Mouse (Mus musculus) lung, embryonic 15.5 days (tissue): ENCODE results near the gene Plcd1. TPM values are rescaled to one million over a fixed set of nuclear protein-coding genes. Genes with fewer than 3 reads are reported as not detected.

Experiments used
- ATAC-seq: fragments of 200-750 bp; cut with Nextera tagmentation; 2 replicates; pipeline ENCODE4 v1.8.0; 2017; ENCODE audit warnings: moderate number of reproducible peaks, borderline replicate concordance; ENCODE audit not compliant: low FRiP score, low TSS enrichment; ENCODE audit errors: extremely low read depth
- H3K27ac ChIP-seq: fragments of 300-500 bp; sonication (generic); 2 replicates; pipeline ENCODE4 v1.5.1; 2015; ENCODE audit warnings: moderate library complexity, mild to moderate bottlenecking, inconsistent platforms
- H3K27me3 ChIP-seq: fragments of 300-500 bp; sonication (generic); 2 replicates; pipeline ENCODE4 v1.6.1; 2015; ENCODE audit warnings: inconsistent platforms
- H3K36me3 ChIP-seq: fragments of 300-500 bp; sonication (generic); 2 replicates; pipeline ENCODE4 v1.6.1; 2015; ENCODE audit warnings: inconsistent platforms
- H3K4me1 ChIP-seq: fragments of 300-500 bp; sonication (generic); 2 replicates; pipeline ENCODE4 v1.6.1; 2015; ENCODE audit warnings: inconsistent platforms
- H3K4me2 ChIP-seq: fragments of 300-500 bp; sonication (generic); 2 replicates; pipeline ENCODE4 v1.6.1; 2015; ENCODE audit warnings: inconsistent platforms, mild to moderate bottlenecking, moderate library complexity
- H3K4me3 ChIP-seq: fragments of 300-500 bp; sonication (generic); 2 replicates; pipeline ENCODE4 v1.5.1; 2015; ENCODE audit warnings: mild to moderate bottlenecking, inconsistent platforms
- H3K9ac ChIP-seq: fragments of 300-500 bp; sonication (generic); 2 replicates; pipeline ENCODE4 v1.6.1; 2015; ENCODE audit warnings: inconsistent platforms
- H3K9me3 ChIP-seq: fragments of 300-500 bp; sonication (generic); 2 replicates; pipeline ENCODE4 v1.6.1; 2016; ENCODE audit warnings: inconsistent platforms
- WGBS: fragments of 180-500 bp; shearing (Covaris S2); methylation state at CpG from one replicate; pipeline ENCODE4 v1.1.7; 2015; 5-methylcytosine and 5-hydroxymethylcytosine counted together
- microRNA-seq: library from miRNA; unstranded; fragments of <30 nt; microRNA quantifications from one replicate; pipeline ENCODE4, GENCODE M21; 2016
- polyA plus RNA-seq: library from polyadenylated mRNA; unstranded; fragments of >200 nt; fragmentation: Nextera tagmentation; extraction: Ambion mirVana; gene quantifications from 2 replicates; pipeline ENCODE4 v1.2.1, GENCODE M21; 2015

The Plcd1 gene
- polyA plus RNA-seq, 1 experiment from 2014 or later, result 17.7 TPM

GRCm38 (mm10) chr9:119028226-119029195, 64.8 kb downstream of the Plcd1 start:
- peaks cover 10% of the 10 kb centered on the region; the same call in 1 of the 2 replicates for H3K36me3 ChIP-seq
- no peaks in the 10 kb centered on the region for H3K9me3 ChIP-seq
- H3K4me1 ChIP-seq, result peaks cover 35% of the 10 kb centered on the region
- ATAC-seq, result no peak
- no peaks in the 10 kb centered on the region for H3K27me3 ChIP-seq
- no peak overlapping the region for H3K4me2 ChIP-seq
- H3K4me3 ChIP-seq, result no peak overlapping the region
- H3K9ac ChIP-seq, result no peak overlapping the region
- no peak overlapping the region for H3K27ac ChIP-seq
- WGBS, result 93% methylated on average over 27 of the region's 27 CpGs

DNA sequence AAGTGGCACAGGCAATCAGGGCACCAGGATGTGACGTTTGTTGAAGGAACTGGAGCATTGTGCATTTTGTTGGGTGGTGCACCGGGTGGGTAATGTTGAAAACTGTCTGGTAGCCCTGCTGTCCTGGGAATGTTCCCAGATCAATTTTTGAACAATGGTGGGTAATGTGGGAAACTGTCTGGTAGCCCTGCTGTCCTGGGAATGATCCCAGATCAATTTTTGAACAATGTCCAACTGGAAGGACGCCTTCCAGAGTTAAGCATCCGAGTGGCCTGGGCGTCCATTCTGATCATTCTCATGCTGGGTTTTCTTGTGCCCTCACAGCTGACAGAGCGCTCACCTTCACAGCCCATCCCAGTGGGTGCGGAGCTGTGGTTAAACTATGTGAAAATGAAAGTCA, 66.0 kb downstream of the Plcd1 start:
- ATAC-seq, result no peak
- peaks cover 6% of the 10 kb centered on the region; the same call in 1 of the 2 replicates for H3K36me3 ChIP-seq
- no peaks in the 10 kb centered on the region for H3K27me3 ChIP-seq
- no peak overlapping the region for H3K9ac ChIP-seq
- H3K9me3 ChIP-seq, result no peaks in the 10 kb centered on the region
- H3K4me3 ChIP-seq, result no peak overlapping the region
- no peak overlapping the region for H3K4me2 ChIP-seq
- H3K27ac ChIP-seq, result no peak overlapping the region
- 80% methylated on average over 7 of the region's 7 CpGs for WGBS
- peaks cover 28% of the 10 kb centered on the region for H3K4me1 ChIP-seq

DNA sequence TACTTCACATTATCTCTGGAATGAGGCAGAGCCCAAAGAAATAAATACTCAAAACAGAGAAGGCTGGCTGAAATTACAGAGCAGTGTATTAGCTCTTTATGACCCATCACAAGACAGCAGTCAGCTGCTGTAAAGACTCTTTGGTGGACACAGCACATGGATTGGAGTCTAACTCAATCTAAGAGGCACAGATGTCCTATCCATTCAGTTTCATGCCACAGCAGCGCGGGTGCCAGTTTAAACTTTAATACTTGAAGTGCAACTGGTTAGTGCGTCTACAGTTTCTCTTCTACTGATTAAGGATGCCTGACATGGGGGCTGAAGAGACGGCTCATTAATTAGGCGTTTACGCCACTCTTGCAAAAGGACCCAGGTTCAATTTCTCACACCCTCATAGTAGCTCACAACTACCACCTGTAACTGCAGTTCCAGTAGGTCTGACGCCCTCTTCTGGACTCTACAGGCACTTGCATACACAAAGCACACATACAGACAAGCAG, 67.4 kb downstream of the Plcd1 start:
- 0 out of 2 replicates have a peak, but pooled peaks have one; percentile 56 for ATAC-seq
- peaks cover 22% of the 10 kb centered on the region for H3K4me1 ChIP-seq
- no peak overlapping the region for H3K9ac ChIP-seq
- H3K36me3 ChIP-seq, result 0 out of 2 replicates have a peak, but pooled peaks cover 6% of the 10 kb centered on the region
- no peak overlapping the region for H3K27ac ChIP-seq
- no peaks in the 10 kb centered on the region for H3K27me3 ChIP-seq
- no peaks in the 10 kb centered on the region for H3K9me3 ChIP-seq
- no peak overlapping the region for H3K4me3 ChIP-seq
- WGBS, result 82% methylated on average over 7 of the region's 7 CpGs
- H3K4me2 ChIP-seq, result no peak overlapping the region

GRCm38 (mm10) chr9:119025263-119025662, 68.0 kb downstream of the Plcd1 start:
- H3K36me3 ChIP-seq, result 0 out of 2 replicates have a peak, but pooled peaks cover 6% of the 10 kb centered on the region
- H3K27me3 ChIP-seq, result no peaks in the 10 kb centered on the region
- ATAC-seq, result no peak
- peaks cover 22% of the 10 kb centered on the region for H3K4me1 ChIP-seq
- H3K9ac ChIP-seq, result no peak overlapping the region
- peak overlapping the region; percentile 66 for H3K27ac ChIP-seq
- 63% methylated on average over 6 of the region's 6 CpGs for WGBS
- H3K4me3 ChIP-seq, result no peak overlapping the region
- H3K4me2 ChIP-seq, result no peak overlapping the region
- H3K9me3 ChIP-seq, result no peaks in the 10 kb centered on the region

DNA sequence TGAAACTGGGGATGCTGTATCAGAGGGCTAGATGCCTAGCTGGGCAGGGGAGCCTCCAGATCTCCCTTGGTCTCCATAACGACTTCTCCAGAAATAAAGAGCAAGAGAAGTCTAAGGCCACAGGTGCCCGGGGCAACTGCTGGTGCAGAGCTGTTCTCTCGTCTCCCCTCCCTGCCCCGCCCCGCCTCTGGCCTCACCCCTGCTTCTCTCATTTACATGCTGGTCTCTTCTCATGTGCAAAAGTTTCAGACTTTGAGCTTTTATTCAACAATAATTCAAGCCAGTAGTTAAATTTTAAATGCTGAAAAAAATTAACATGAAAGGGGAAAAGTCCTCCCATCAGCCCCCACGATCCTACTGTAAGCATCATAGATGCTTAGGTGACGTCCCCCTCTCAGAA, 71.6 kb downstream of the Plcd1 start:
- no peaks in the 10 kb centered on the region for H3K27me3 ChIP-seq
- WGBS, result 76% methylated on average over 7 of the region's 7 CpGs
- H3K9me3 ChIP-seq, result no peaks in the 10 kb centered on the region
- H3K4me3 ChIP-seq, result no peak overlapping the region
- ATAC-seq, result no peak
- no peak overlapping the region for H3K27ac ChIP-seq
- no peak overlapping the region for H3K9ac ChIP-seq
- no peak overlapping the region for H3K4me2 ChIP-seq
- peaks cover 16% of the 10 kb centered on the region for H3K4me1 ChIP-seq
- peaks cover 9% of the 10 kb centered on the region for H3K36me3 ChIP-seq

Small RNA genes within 50 kb of the gene (microRNA-seq; reads per million reads assigned to microRNA genes)
- 12.0 reads per million, percentile 31 among the genes with 10 or more reads in this experiment for gene Mir26a-1

Other genes with a start within 250 kb of the Plcd1 start
- gene Ctdspl, start 167.0 kb downstream of the Plcd1 start, polyA plus RNA-seq, result 19.0 and 22.2 TPM in 2 replicates
- 39.4 and 40.2 TPM in 2 replicates for gene Vill, start 40.7 kb downstream of the Plcd1 start, polyA plus RNA-seq
- 1.3 and 1.4 TPM in 2 replicates for gene Dlec1, start 9.0 kb upstream of the Plcd1 start, polyA plus RNA-seq
- gene Acaa1b, start 63.6 kb upstream of the Plcd1 start, polyA plus RNA-seq, result 1.2 and 1.6 TPM in 2 replicates
- gene Gm47289, start 65.7 kb upstream of the Plcd1 start, polyA plus RNA-seq, result not detected in 2 replicates
- gene Slc22a13, start 115.6 kb upstream of the Plcd1 start, polyA plus RNA-seq, result not detected in 2 replicates
- 10.3 and 11.3 TPM in 2 replicates for gene Oxsr1, start 228.9 kb upstream of the Plcd1 start, polyA plus RNA-seq
- gene Acaa1a, start 246.2 kb upstream of the Plcd1 start, polyA plus RNA-seq, result 117 and 121 TPM in 2 replicates
- gene Myd88, start 247.9 kb upstream of the Plcd1 start, polyA plus RNA-seq, result 29.4 and 32.0 TPM in 2 replicates